Mouse (Mus musculus): ENCODE results near the gene Vps72. TPM values are rescaled to one million over a fixed set of nuclear protein-coding genes. Genes with fewer than 3 reads are reported as not detected.

The Vps72 gene
- 53.3 to 68.2 TPM (median 62.1 TPM) in 4 replicates for total RNA-seq (2023; ENCODE audit: inconsistent age)

GRCm38 (mm10) chr3:95110911-95111726, at the start of gene Vps72:
Vps72 (plus strand) TSS chr3:95111022.

DNA sequence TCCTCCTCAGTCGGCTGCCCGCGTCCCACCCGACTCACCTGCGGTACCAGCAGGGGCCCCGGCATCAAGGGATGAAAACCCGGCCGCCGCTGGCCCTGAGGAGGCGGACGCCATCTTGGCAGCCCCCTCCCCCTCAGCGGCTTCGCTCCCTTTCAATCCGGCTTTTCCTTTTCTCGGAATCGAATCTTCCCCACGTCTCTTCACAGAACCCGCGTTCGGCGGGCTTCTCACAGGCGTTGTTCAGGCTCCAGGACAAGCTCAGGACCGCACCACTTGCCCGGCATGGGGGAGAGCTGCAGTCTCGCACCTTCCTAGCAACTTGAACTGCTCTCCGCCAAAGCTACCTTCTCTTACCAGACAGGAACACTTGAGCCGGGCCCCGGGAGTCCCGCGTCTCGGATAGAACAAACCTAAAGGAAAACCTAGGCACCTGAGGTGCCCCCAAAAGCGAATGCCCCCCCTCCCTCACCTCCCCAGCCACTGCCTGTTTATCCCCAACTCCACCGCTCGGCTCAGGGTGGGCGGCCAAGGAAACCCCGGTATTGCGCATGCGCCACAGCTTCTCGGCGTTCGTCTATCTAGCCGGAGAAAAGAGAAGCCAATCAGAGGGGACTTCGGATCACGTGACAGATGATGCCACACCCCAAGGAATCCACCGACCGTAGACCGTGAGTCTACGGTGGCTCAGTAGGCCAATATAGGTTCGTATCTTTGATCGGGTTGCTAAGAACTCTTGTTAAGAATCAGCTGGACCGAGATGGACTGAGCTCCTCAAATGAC, 4.3 kb upstream of the Vps72 start, which contains the start of gene Pip5k1a:
Pip5k1a (minus strand) TSS at position 593 of the 780 bp plus-strand sequence.

DNA sequence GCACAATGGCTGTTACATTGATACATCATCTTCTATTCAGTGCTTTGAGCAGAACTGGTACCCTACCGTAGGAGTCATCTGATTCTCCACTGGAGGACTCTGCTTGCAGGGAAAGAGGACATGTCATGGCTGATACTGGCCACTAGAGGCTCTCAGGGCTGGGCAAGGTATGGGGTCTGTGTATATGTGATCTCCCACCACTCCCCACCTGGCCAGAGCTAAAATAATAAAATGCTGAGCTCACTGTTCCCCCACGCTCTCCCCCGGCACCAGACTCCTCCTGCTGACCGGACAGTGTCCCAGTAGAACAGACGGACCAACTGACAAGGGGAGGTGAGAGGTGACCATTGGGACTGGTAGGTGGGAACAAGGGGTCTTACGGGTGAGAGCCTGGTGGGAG, 13.4 kb downstream of the Vps72 start, which contains the start of gene Tmod4:
Tmod4 (plus strand) TSS at position 231 of the 400 bp plus-strand sequence.

GRCm38 (mm10) chr3:95133680-95134101, 22.9 kb downstream of the Vps72 start, which contains the start of the genes Scnm1 and Lysmd1:
Scnm1 (minus strand) TSS chr3:95134011.
Lysmd1 (plus strand) TSS chr3:95134088.

GRCm38 (mm10) chr3:95141952-95142616, 31.3 kb downstream of the Vps72 start, which contains the start of gene Tnfaip8l2:
Tnfaip8l2 (minus strand) TSS chr3:95142360.

GRCm38 (mm10) chr3:95159987-95160963, 49.5 kb downstream of the Vps72 start, which contains the start of gene Sema6c:
Sema6c (plus strand) TSS chr3:95160457.

Other genes with a start within 250 kb of the Vps72 start
- gene Psmb4, start 224.1 kb upstream of the Vps72 start, total RNA-seq (2023; ENCODE audit: inconsistent age): 225 to 251 TPM (median 243 TPM) in 4 replicates
- 1.5 to 4.9 TPM (median 2.5 TPM) in 4 replicates for gene Selenbp1, start 178.0 kb upstream of the Vps72 start, total RNA-seq (2023; ENCODE audit: inconsistent age)
- gene Rfx5, start 156.9 kb upstream of the Vps72 start, total RNA-seq (2023; ENCODE audit: inconsistent age): 101 to 122 TPM (median 111 TPM) in 4 replicates
- 88.4 to 94.7 TPM (median 90.4 TPM) in 4 replicates for gene Pi4kb, start 136.3 kb upstream of the Vps72 start, total RNA-seq (2023; ENCODE audit: inconsistent age)
- gene Zfp687, start 95.6 kb upstream of the Vps72 start, total RNA-seq (2023; ENCODE audit: inconsistent age): 44.0 to 63.8 TPM (median 53.7 TPM) in 4 replicates
- gene Psmd4, start 68.4 kb upstream of the Vps72 start, total RNA-seq (2023; ENCODE audit: inconsistent age): 124 to 144 TPM (median 133 TPM) in 4 replicates
- gene Pip5k1a, start 4.1 kb upstream of the Vps72 start, total RNA-seq (2023; ENCODE audit: inconsistent age): 33.7 to 38.4 TPM (median 36.5 TPM) in 4 replicates
- gene Tmod4, start 13.5 kb downstream of the Vps72 start, total RNA-seq (2023; ENCODE audit: inconsistent age): 1.5 to 4.0 TPM (median 2.2 TPM) in 4 replicates
- 57.3 to 78.5 TPM (median 59.9 TPM) in 4 replicates for gene Scnm1, start 23.0 kb downstream of the Vps72 start, total RNA-seq (2023; ENCODE audit: inconsistent age)
- 5.3 to 7.8 TPM (median 6.3 TPM) in 4 replicates for gene Lysmd1, start 23.1 kb downstream of the Vps72 start, total RNA-seq (2023; ENCODE audit: inconsistent age)
- gene Tnfaip8l2, start 31.3 kb downstream of the Vps72 start, total RNA-seq (2023; ENCODE audit: inconsistent age): 24.3 to 35.2 TPM (median 28.0 TPM) in 4 replicates
- 0.18 to 1.1 TPM (median 0.54 TPM) in 3 of 4 replicates, not detected in the other for gene Sema6c, start 49.4 kb downstream of the Vps72 start, total RNA-seq (2023; ENCODE audit: inconsistent age)
- 66.4 to 77.9 TPM (median 74.8 TPM) in 4 replicates for gene Gabpb2, start 106.9 kb downstream of the Vps72 start, total RNA-seq (2023; ENCODE audit: inconsistent age)
- 193 to 216 TPM (median 202 TPM) in 4 replicates for gene Cdc42se1, start 117.7 kb downstream of the Vps72 start, total RNA-seq (2023; ENCODE audit: inconsistent age)
- gene Mllt11, start 121.1 kb downstream of the Vps72 start, total RNA-seq (2023; ENCODE audit: inconsistent age): 4.9 to 8.2 TPM (median 7.6 TPM) in 4 replicates
- not detected in 4 replicates for gene Gm128, start 130.6 kb downstream of the Vps72 start, total RNA-seq (2023; ENCODE audit: inconsistent age)
- not detected in 4 replicates for gene Bnipl, start 140.2 kb downstream of the Vps72 start, total RNA-seq (2023; ENCODE audit: inconsistent age)
- 32.4 to 40.2 TPM (median 36.0 TPM) in 4 replicates for gene Mindy1, start 170.3 kb downstream of the Vps72 start, total RNA-seq (2023; ENCODE audit: inconsistent age)
- gene Prune1, start 171.1 kb downstream of the Vps72 start, total RNA-seq (2023; ENCODE audit: inconsistent age): 9.9 to 11.6 TPM (median 11.1 TPM) in 4 replicates
- 1.2 to 2.2 TPM (median 2.0 TPM) in 4 replicates for gene Anxa9, start 196.2 kb downstream of the Vps72 start, total RNA-seq (2023; ENCODE audit: inconsistent age)
- gene Cers2, start 203.8 kb downstream of the Vps72 start, total RNA-seq (2023; ENCODE audit: inconsistent age): 121 to 134 TPM (median 130 TPM) in 4 replicates
- gene Setdb1, start 246.2 kb downstream of the Vps72 start, total RNA-seq (2023; ENCODE audit: inconsistent age): 31.4 to 38.1 TPM (median 33.0 TPM) in 4 replicates